Mouse (Mus musculus) heart, adult 2 months (tissue): ENCODE measurements around the gene Cbx2.

Experiments
- CTCF ChIP-seq: fragments of 200-600 bp; IDR thresholded peaks from 2 replicates; pipeline ENCODE4 v1.8.1; 2022; ENCODE audit warnings: antibody characterized with exemption, mild to moderate bottlenecking, moderate library complexity
- EP300 ChIP-seq: fragments of 200-500 bp; IDR thresholded peaks from 2 replicates; pipeline ENCODE4 v1.6.1; 2011; ENCODE audit warnings: low read depth, low read length, control low read depth; ENCODE audit not compliant: insufficient read depth
- POLR2A ChIP-seq: fragments of 200-500 bp; IDR thresholded peaks from 2 replicates; pipeline ENCODE4 v1.6.1; 2011; ENCODE audit warnings: mild to moderate bottlenecking, low read depth, low read length, control low read depth; ENCODE audit not compliant: insufficient read depth

- TF ChIP-seq EP300, result no peak
- TF ChIP-seq CTCF, result no peak
- TF ChIP-seq POLR2A, result no peak
Measured at GRCm38 (mm10) chr11:119014455-119014854, 8.3 kb upstream of the Cbx2 start.
